Mouse (Mus musculus) kidney, embryonic 15.5 days (tissue): ENCODE measurements around the gene Sgsm3. TPM values are rescaled to one million over a fixed set of nuclear protein-coding genes. Genes with fewer than 3 reads are reported as not detected.

Experiments used
- ATAC-seq: fragments of 200-750 bp; cut with Nextera tagmentation; replicated peaks from 2 replicates; pipeline ENCODE4 v1.8.0; 2017; ENCODE audit warnings: moderate TSS enrichment; ENCODE audit not compliant: low FRiP score
- H3K27ac ChIP-seq: fragments of 300-500 bp; sonication (generic); 2 replicates; pipeline ENCODE4 v1.5.1; 2015; ENCODE audit warnings: mild to moderate bottlenecking, inconsistent platforms
- H3K27me3 ChIP-seq: fragments of 300-500 bp; sonication (generic); 2 replicates; pipeline ENCODE4 v1.6.1; 2015; ENCODE audit warnings: inconsistent platforms
- H3K36me3 ChIP-seq: fragments of 300-500 bp; sonication (generic); 2 replicates; pipeline ENCODE4 v1.6.1; 2015; ENCODE audit warnings: inconsistent platforms
- H3K4me1 ChIP-seq: fragments of 300-500 bp; sonication (generic); 2 replicates; pipeline ENCODE4 v1.6.1; 2015; ENCODE audit warnings: inconsistent platforms
- H3K4me2 ChIP-seq: fragments of 300-500 bp; sonication (generic); 2 replicates; pipeline ENCODE4 v1.6.1; 2015; ENCODE audit warnings: moderate library complexity, mild to moderate bottlenecking, inconsistent platforms
- H3K4me3 ChIP-seq: fragments of 300-500 bp; sonication (generic); replicated peaks from 2 replicates; pipeline ENCODE4 v1.5.1; 2015; ENCODE audit warnings: mild to moderate bottlenecking, inconsistent platforms
- H3K9ac ChIP-seq: fragments of 300-500 bp; sonication (generic); 2 replicates; pipeline ENCODE4 v1.6.1; 2015; ENCODE audit warnings: mild to moderate bottlenecking, inconsistent platforms
- H3K9me3 ChIP-seq: fragments of 300-500 bp; sonication (generic); replicated peaks from 2 replicates; pipeline ENCODE4 v1.6.1; 2016; ENCODE audit warnings: inconsistent platforms
- WGBS: fragments of 180-500 bp; shearing (Covaris S2); methylation state at CpG from one replicate; pipeline ENCODE4 v1.1.7; 2015; ENCODE audit warnings: mixed read lengths; 5-methylcytosine and 5-hydroxymethylcytosine counted together
- polyA plus RNA-seq: library from polyadenylated mRNA; unstranded; fragments of >200 nt; fragmentation: Nextera tagmentation; extraction: Ambion mirVana; gene quantifications from 2 replicates; pipeline ENCODE4 v1.2.1, GENCODE M21; 2015

Gene Sgsm3
- polyA plus RNA-seq, 1 experiment from 2014 or later: 27.1 TPM

GRCm38 (mm10) chr15:81012359-81012758 is 34.8 kb downstream of the Sgsm3 start:
- Histone ChIP-seq H3K4me2 (no peak overlapping the region), H3K9me3 (no peaks in the 10 kb centered on the region), H3K27ac (no peak overlapping the region), H3K9ac (no peak overlapping the region), H3K36me3 (peaks cover 73% of the 10 kb centered on the region), H3K4me1 (no peaks in the 10 kb centered on the region), H3K27me3 (no peaks in the 10 kb centered on the region), H3K4me3 (no peak overlapping the region)
- 85% methylated on average over 4 of the region's 4 CpGs for WGBS
- no peak for ATAC-seq

DNA sequence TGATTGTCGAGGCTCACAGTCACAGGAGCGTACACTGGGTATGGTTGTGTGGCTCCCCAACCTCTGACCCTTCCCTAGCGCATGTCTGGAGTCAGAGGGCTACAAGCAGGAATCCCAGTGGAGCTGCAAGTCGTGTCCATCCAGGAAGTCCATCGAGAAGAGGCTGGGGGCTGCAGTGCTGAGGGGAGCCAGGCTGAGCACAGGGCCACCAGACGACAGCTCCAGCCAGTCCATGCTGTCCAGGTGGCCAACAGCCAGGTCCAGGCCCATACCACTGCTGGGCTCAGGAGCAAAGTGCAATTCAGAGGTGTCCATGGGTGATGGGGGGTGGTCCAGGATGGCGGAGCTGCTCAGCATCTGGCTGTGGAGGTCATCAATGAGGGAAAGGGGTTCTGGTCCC is 35.6 kb downstream of the Sgsm3 start:
- Histone ChIP-seq H3K36me3 (peaks cover 79% of the 10 kb centered on the region), H3K4me3 (no peak overlapping the region), H3K9ac (no peak overlapping the region), H3K4me2 (no peak overlapping the region), H3K27ac (no peak overlapping the region), H3K27me3 (no peaks in the 10 kb centered on the region), H3K4me1 (no peaks in the 10 kb centered on the region), H3K9me3 (no peaks in the 10 kb centered on the region)
- WGBS: 79% methylated on average over 7 of the region's 7 CpGs
- ATAC-seq: no peak

GRCm38 (mm10) chr15:81015068-81015744 is 37.6 kb downstream of the Sgsm3 start:
- H3K9me3 ChIP-seq: no peaks in the 10 kb centered on the region
- ATAC-seq: no peak
- no peaks in the 10 kb centered on the region for H3K27me3 ChIP-seq
- no peak overlapping the region for H3K4me3 ChIP-seq
- 80% methylated on average over 5 of the region's 5 CpGs for WGBS
- no peak overlapping the region for H3K27ac ChIP-seq
- no peaks in the 10 kb centered on the region for H3K4me1 ChIP-seq
- no peak overlapping the region for H3K4me2 ChIP-seq
- no peak overlapping the region for H3K9ac ChIP-seq
- peaks cover 96% of the 10 kb centered on the region for H3K36me3 ChIP-seq

- H3K36me3 ChIP-seq: peaks cover 94% of the 10 kb centered on the region
- H3K9me3 ChIP-seq: no peaks in the 10 kb centered on the region
- 87% methylated on average over 10 of the region's 10 CpGs for WGBS
- no peak overlapping the region for H3K4me3 ChIP-seq
- no peak overlapping the region for H3K27ac ChIP-seq
- no peak overlapping the region for H3K9ac ChIP-seq
- no peak overlapping the region for H3K4me2 ChIP-seq
- no peak for ATAC-seq
- H3K4me1 ChIP-seq: no peaks in the 10 kb centered on the region
- no peaks in the 10 kb centered on the region for H3K27me3 ChIP-seq
Measured at GRCm38 (mm10) chr15:81016488-81016887, 38.9 kb downstream of the Sgsm3 start.

DNA sequence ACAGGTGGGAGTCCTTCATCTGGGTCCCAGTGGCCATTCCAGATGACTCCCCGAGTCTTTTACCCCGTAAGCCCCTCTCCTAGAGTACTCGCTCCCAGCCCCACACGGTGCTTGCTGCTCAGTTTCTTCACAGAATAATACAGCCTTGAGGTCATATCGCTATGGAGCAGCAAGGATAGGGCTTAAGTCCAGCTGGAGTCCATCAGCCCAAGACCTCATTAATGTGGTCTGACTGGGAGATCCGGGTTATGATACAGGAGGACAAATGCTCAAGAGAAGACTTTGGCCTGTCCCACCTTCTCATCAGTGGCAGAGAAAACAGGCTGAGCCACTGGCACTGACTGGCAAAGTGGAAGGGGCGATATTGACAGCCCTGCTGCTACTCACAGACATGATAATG is 39.7 kb downstream of the Sgsm3 start:
- no peak for ATAC-seq
- no peaks in the 10 kb centered on the region for H3K27me3 ChIP-seq
- H3K9me3 ChIP-seq: no peaks in the 10 kb centered on the region
- no peaks in the 10 kb centered on the region for H3K4me1 ChIP-seq
- H3K27ac ChIP-seq: no peak overlapping the region
- no peak overlapping the region for H3K4me3 ChIP-seq
- H3K4me2 ChIP-seq: no peak overlapping the region
- H3K9ac ChIP-seq: no peak overlapping the region
- 71% methylated on average over 7 of the region's 7 CpGs for WGBS
- H3K36me3 ChIP-seq: peaks cover 87% of the 10 kb centered on the region

DNA sequence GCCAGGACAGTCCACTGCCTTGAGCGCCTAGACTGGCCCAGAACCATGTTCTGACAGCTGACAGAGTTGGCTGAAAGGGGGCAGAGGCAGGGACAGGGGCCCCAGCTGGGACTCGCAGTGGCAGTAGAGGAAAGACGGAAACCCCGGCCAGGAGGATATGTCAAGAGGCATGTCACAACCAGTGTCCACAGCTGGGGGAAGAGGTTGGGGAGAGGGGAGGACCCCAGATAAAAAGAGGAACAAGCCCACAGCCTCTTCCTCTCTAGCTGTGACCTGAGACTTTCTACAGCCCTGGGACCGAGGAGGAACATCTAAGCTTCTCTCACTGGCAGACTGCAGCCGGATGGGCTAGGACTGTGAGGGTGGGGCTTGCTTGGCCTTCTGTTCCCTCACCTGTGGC is 43.8 kb downstream of the Sgsm3 start:
- peaks cover 48% of the 10 kb centered on the region for H3K36me3 ChIP-seq
- 85% methylated on average over 6 of the region's 6 CpGs for WGBS

GRCm38 (mm10) chr15:81022437-81022836 is 44.9 kb downstream of the Sgsm3 start:
- no peak overlapping the region for H3K9ac ChIP-seq
- H3K4me3 ChIP-seq: no peak overlapping the region
- no peak overlapping the region for H3K4me2 ChIP-seq
- no peaks in the 10 kb centered on the region for H3K9me3 ChIP-seq
- no peaks in the 10 kb centered on the region for H3K27me3 ChIP-seq
- WGBS: 84% methylated on average over 7 of the region's 7 CpGs
- no peak overlapping the region for H3K27ac ChIP-seq
- ATAC-seq: no peak
- peaks cover 9% of the 10 kb centered on the region for H3K4me1 ChIP-seq
- peaks cover 38% of the 10 kb centered on the region for H3K36me3 ChIP-seq

More for the DNA sequence above, 43.8 kb downstream of the Sgsm3 start:
- no peak for ATAC-seq
- Histone ChIP-seq H3K9me3 (no peaks in the 10 kb centered on the region), H3K4me2 (no peak overlapping the region), H3K9ac (no peak overlapping the region), H3K4me1 (no peaks in the 10 kb centered on the region), H3K4me3 (no peak overlapping the region), H3K27me3 (no peaks in the 10 kb centered on the region), H3K27ac (no peak overlapping the region)

- Histone ChIP-seq H3K27ac (no peak overlapping the region), H3K4me3 (no peak overlapping the region), H3K27me3 (no peaks in the 10 kb centered on the region), H3K9ac (no peak overlapping the region), H3K9me3 (no peaks in the 10 kb centered on the region), H3K36me3 (peaks cover 24% of the 10 kb centered on the region), H3K4me2 (no peak overlapping the region), H3K4me1 (peaks cover 16% of the 10 kb centered on the region)
- 91% methylated on average over 9 of the region's 9 CpGs for WGBS
- ATAC-seq: no peak
Measured at GRCm38 (mm10) chr15:81023842-81024241, 46.3 kb downstream of the Sgsm3 start.

DNA sequence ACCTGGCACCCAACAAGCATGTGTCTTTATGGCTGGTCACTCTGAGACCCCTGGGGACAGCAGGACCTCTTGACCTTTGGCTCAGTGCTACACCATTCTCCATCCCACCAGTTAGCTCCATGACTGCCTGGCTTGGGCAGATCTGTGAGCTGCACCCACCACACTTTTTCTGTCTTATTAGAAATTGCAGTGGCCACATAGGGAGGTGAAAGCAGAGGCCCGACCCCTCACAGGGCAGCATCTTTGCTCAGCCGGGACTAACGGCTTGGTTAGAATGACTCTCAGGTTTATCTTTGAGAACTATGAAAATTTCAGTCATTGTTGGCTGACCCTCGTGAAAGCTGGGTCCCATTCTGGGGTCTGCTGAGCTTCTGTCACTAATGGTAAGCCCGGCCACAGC is 49.3 kb downstream of the Sgsm3 start:
- WGBS: 68% methylated on average over 5 of the region's 5 CpGs
- H3K36me3 ChIP-seq: no peaks in the 10 kb centered on the region; the same call in 1 of the 2 replicates
- no peak for ATAC-seq
- no peak overlapping the region for H3K9ac ChIP-seq
- peaks cover 29% of the 10 kb centered on the region for H3K4me1 ChIP-seq
- H3K4me2 ChIP-seq: no peak overlapping the region
- H3K27ac ChIP-seq: no peak overlapping the region
- H3K27me3 ChIP-seq: no peaks in the 10 kb centered on the region
- no peaks in the 10 kb centered on the region for H3K9me3 ChIP-seq
- H3K4me3 ChIP-seq: no peak overlapping the region

DNA sequence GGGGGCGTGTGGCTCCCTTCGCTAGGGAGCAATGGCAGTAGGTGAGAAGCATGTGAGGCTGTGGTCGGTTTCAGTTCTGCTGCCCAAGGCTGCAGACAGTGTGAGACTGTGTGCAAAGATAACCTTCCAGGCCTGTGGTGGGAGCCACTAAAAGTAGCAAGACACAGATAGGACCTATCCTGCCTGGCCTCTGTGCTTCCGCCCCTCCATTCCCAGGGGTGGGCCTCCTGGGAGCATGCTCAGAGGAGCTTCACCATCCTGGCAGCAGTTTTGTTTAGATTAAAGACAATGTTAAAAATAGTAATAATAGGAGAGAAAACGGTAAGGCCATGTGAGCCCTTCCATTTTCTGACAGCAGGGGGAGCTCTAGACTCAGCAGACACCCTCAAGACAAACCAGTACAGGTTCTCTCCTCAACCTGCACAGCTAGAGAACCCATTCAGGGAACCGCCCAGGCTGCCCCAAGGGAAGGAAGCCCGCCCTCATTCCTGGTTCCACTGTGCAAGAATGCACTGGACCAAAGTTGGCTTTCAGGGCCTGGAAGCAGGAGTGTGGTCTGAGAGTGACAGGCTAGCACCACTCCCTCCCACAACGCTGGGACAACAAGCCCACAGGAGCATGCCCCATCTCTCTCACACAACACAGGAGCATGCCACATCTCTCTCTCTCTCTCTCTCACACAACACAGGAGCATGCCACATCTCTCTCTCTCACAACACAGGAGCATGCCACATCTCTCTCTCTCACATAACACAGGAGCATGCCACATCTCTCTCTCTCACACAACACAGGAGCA is 50.0 kb downstream of the Sgsm3 start:
- Histone ChIP-seq H3K9ac (no peak overlapping the region), H3K4me3 (no peak overlapping the region), H3K27me3 (no peaks in the 10 kb centered on the region), H3K4me2 (no peak overlapping the region), H3K9me3 (no peaks in the 10 kb centered on the region), H3K27ac (no peak overlapping the region; the same call in 1 of the 2 replicates), H3K4me1 (peaks cover 29% of the 10 kb centered on the region), H3K36me3 (no peaks in the 10 kb centered on the region)
- ATAC-seq: peak; percentile 85
- 31% methylated on average over 8 of the region's 8 CpGs for WGBS

DNA sequence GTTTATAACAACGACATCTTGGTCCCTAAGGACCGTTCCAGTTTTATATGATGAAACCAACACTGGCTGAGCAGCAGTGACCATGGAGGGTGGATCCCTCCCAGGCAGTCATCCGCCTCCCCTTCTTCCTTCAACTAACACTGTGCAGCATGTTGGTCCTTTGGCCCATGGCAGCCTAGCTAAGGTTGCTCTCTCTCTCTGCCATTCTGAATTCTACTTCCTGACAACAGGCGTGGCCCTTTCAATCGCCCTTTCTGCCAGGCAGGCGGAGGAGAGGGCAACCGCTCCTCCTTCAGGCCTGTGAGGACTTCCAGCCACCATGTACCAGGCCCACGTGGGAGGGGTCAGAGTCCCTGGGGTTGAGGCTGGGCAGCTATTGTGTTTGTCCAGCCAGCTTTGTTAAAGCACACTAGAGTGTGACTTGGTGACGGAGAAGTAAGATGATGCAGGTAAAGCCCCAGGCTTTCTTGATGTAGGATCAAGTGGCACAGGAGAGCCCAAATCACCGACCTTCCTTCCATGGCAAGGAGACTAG is 53.4 kb downstream of the Sgsm3 start:
- 63% methylated on average over 10 of the region's 10 CpGs for WGBS
- Histone ChIP-seq H3K27me3 (no peaks in the 10 kb centered on the region), H3K4me2 (no peak overlapping the region), H3K9ac (no peak overlapping the region), H3K4me3 (no peak overlapping the region), H3K9me3 (no peaks in the 10 kb centered on the region), H3K36me3 (no peaks in the 10 kb centered on the region), H3K4me1 (peaks cover 62% of the 10 kb centered on the region), H3K27ac (no peak overlapping the region)
- ATAC-seq: no peak

GRCm38 (mm10) chr15:81031611-81032010 is 54.0 kb downstream of the Sgsm3 start:
- H3K4me3 ChIP-seq: no peak overlapping the region
- H3K4me2 ChIP-seq: no peak overlapping the region
- 0 out of 2 replicates have a peak, but pooled peaks cover under 1% of the 10 kb centered on the region for H3K36me3 ChIP-seq
- 71% methylated on average over 4 of the region's 4 CpGs for WGBS
- peaks cover 62% of the 10 kb centered on the region for H3K4me1 ChIP-seq
- H3K9ac ChIP-seq: no peak overlapping the region
- no peak overlapping the region for H3K27ac ChIP-seq
- H3K9me3 ChIP-seq: no peaks in the 10 kb centered on the region
- no peak for ATAC-seq
- no peaks in the 10 kb centered on the region for H3K27me3 ChIP-seq
